Mouse (Mus musculus): ENCODE data around the gene Trim3.

DNA sequence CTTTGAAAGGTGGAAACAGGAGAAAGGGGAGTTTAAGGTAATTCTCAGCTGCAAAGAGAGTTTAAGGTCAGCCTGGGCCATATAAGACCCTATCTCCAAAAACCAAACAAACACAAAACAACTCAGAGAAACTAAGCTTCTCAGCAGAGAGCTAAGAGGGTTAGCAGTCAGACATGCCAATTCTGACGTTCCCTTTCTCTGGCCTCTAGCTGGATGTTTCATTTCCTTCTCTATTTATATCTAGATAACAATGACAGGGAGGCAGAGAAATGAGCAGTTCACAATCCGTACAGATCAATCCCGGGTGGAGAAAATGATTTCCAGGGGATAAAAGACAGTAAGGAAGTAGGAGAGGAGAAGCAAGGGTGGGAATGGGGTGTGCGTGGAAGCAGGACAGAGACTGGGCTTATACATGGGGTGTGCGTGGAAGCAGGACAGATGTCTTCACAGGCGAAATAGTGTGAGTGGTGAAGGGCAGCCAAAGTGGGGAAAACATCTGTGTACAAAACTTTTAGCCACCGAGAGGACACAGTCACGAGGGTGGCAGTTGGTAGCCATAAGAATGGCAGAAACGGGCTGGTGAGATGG is 45.0 kb downstream of the Trim3 start:
- no peak for TF ChIP-seq ETS1 (conservative IDR thresholded peaks at IDR 0.05; ENCODE audit: low read depth, low read length)
- no peak for TF ChIP-seq POLR2AphosphoS2 (IDR thresholded peaks at IDR 0.05; ENCODE audit: low read depth, low read length)
- TF ChIP-seq RAD21 (IDR thresholded peaks at IDR 0.05; ENCODE audit: low read depth, low read length): no peak
- no peak for TF ChIP-seq CHD1 (IDR thresholded peaks at IDR 0.05; ENCODE audit: low read depth, low read length)
- TF ChIP-seq ZNF384 (IDR thresholded peaks at IDR 0.05; ENCODE audit: low read depth, low read length): no peak
